Mouse (Mus musculus) embryonic facial prominence, embryonic 13.5 days (tissue): ENCODE data around the gene Mastl. TPM values are rescaled to one million over a fixed set of nuclear protein-coding genes. Genes with fewer than 3 reads are reported as not detected.
A peak's percentile ranks its signal among the peaks of the same experiment; 100 is the strongest.

Experiments used
- ATAC-seq: fragments of 200-750 bp; cut with Nextera tagmentation; 2 replicates; pipeline ENCODE4 v1.8.0; 2017; ENCODE audit warnings: low read depth; ENCODE audit not compliant: insufficient number of reproducible peaks, insufficient read depth, low FRiP score, low TSS enrichment
- H3K27ac ChIP-seq: fragments of 300-500 bp; sonication (generic); 2 replicates; pipeline ENCODE4 v1.5.1; 2015; ENCODE audit warnings: moderate library complexity, mild to moderate bottlenecking, inconsistent platforms
- H3K27me3 ChIP-seq: fragments of 300-500 bp; sonication (generic); 2 replicates; pipeline ENCODE4 v1.6.1; 2015; ENCODE audit warnings: mild to moderate bottlenecking, inconsistent platforms
- H3K36me3 ChIP-seq: fragments of 300-500 bp; sonication (generic); 2 replicates; pipeline ENCODE4 v1.6.1; 2015; ENCODE audit warnings: mild to moderate bottlenecking, inconsistent platforms
- H3K4me1 ChIP-seq: fragments of 300-500 bp; sonication (generic); 2 replicates; pipeline ENCODE4 v1.6.1; 2015; ENCODE audit warnings: inconsistent platforms
- H3K4me2 ChIP-seq: fragments of 300-500 bp; sonication (generic); 2 replicates; pipeline ENCODE4 v1.6.1; 2015; ENCODE audit warnings: moderate library complexity, mild to moderate bottlenecking, inconsistent platforms
- H3K4me3 ChIP-seq: fragments of 300-500 bp; sonication (generic); 2 replicates; pipeline ENCODE4 v1.5.1; 2015; ENCODE audit warnings: mild to moderate bottlenecking, inconsistent platforms
- H3K9ac ChIP-seq: fragments of 300-500 bp; sonication (generic); 2 replicates; pipeline ENCODE4 v1.6.1; 2015; ENCODE audit warnings: mild to moderate bottlenecking, inconsistent platforms
- H3K9me3 ChIP-seq: fragments of 300-500 bp; sonication (generic); 2 replicates; pipeline ENCODE4 v1.6.1; 2016; ENCODE audit warnings: inconsistent platforms
- WGBS: fragments of 180-500 bp; shearing (Covaris S2); methylation state at CpG from one replicate; pipeline ENCODE4 v1.1.7; 2015; ENCODE audit warnings: mixed read lengths; 5-methylcytosine and 5-hydroxymethylcytosine counted together
- polyA plus RNA-seq: library from polyadenylated mRNA; unstranded; fragments of >200 nt; fragmentation: Nextera tagmentation; extraction: Ambion mirVana; gene quantifications from 2 replicates; pipeline ENCODE4 v1.2.1, GENCODE M21; 2015

Mastl gene
- polyA plus RNA-seq: 9.7 and 9.8 TPM in 2 replicates

GRCm38 (mm10) chr2:23155777-23156607 is at the start of gene Mastl, which contains the start of gene Yme1l1:
Gene Mastl (minus strand): TSS chr2:23156024.
Gene Yme1l1 (plus strand): TSS chr2:23156369.
- Histone ChIP-seq H3K36me3 (peaks cover 2% of the 10 kb centered on the region), H3K4me3 (peak within 1 kb of the TSS; percentile 59), H3K4me1 (peaks cover 25% of the 10 kb centered on the region), H3K27ac (peak within 1 kb of the TSS; percentile 99), H3K27me3 (no peaks in the 10 kb centered on the region), H3K9me3 (no peaks in the 10 kb centered on the region), H3K9ac (peak within 1 kb of the TSS; percentile 76), H3K4me2 (peak within 1 kb of the TSS; percentile 85)
- WGBS: 0% methylated on average over 61 of the region's 61 CpGs
- ATAC-seq: peak; percentile 99

- Histone ChIP-seq H3K4me2 (no peak overlapping the region), H3K27ac (no peak overlapping the region), H3K27me3 (no peaks in the 10 kb centered on the region), H3K4me3 (no peak overlapping the region), H3K36me3 (peaks cover 17% of the 10 kb centered on the region), H3K9ac (no peak overlapping the region), H3K4me1 (no peaks in the 10 kb centered on the region), H3K9me3 (no peaks in the 10 kb centered on the region)
- ATAC-seq: no peak
- WGBS: 58% methylated on average over 15 of the region's 15 CpGs
Measured at GRCm38 (mm10) chr2:23202900-23203670, 47.3 kb upstream of the Mastl start.

- no peak for ATAC-seq
- H3K36me3 ChIP-seq: peaks cover 24% of the 10 kb centered on the region
- 95% methylated on average over 1 of the region's 1 CpGs for WGBS
- H3K27ac ChIP-seq: no peak overlapping the region
- H3K9me3 ChIP-seq: no peaks in the 10 kb centered on the region
- no peaks in the 10 kb centered on the region for H3K4me1 ChIP-seq
- no peak overlapping the region for H3K4me3 ChIP-seq
- H3K27me3 ChIP-seq: no peaks in the 10 kb centered on the region
- no peak overlapping the region for H3K4me2 ChIP-seq
- H3K9ac ChIP-seq: no peak overlapping the region
Measured at GRCm38 (mm10) chr2:23201034-23201433, 45.2 kb upstream of the Mastl start.

- Histone ChIP-seq H3K36me3 (peaks cover 63% of the 10 kb centered on the region), H3K9ac (no peak overlapping the region), H3K27ac (no peak overlapping the region), H3K4me2 (no peak overlapping the region), H3K27me3 (no peaks in the 10 kb centered on the region), H3K4me3 (no peak overlapping the region), H3K4me1 (no peaks in the 10 kb centered on the region), H3K9me3 (no peaks in the 10 kb centered on the region)
- ATAC-seq: no peak
- 89% methylated on average over 1 of the region's 1 CpGs for WGBS
Measured at GRCm38 (mm10) chr2:23194366-23194765, 38.5 kb upstream of the Mastl start.

- peaks cover 72% of the 10 kb centered on the region for H3K36me3 ChIP-seq
- no peak overlapping the region for H3K4me3 ChIP-seq
- no peaks in the 10 kb centered on the region for H3K9me3 ChIP-seq
- no peaks in the 10 kb centered on the region for H3K4me1 ChIP-seq
- no peak overlapping the region for H3K4me2 ChIP-seq
- H3K9ac ChIP-seq: no peak overlapping the region
- H3K27ac ChIP-seq: no peak overlapping the region
- 83% methylated on average over 3 of the region's 3 CpGs for WGBS
- no peaks in the 10 kb centered on the region for H3K27me3 ChIP-seq
- no peak for ATAC-seq
Measured at GRCm38 (mm10) chr2:23172305-23172704, 16.5 kb upstream of the Mastl start.

DNA sequence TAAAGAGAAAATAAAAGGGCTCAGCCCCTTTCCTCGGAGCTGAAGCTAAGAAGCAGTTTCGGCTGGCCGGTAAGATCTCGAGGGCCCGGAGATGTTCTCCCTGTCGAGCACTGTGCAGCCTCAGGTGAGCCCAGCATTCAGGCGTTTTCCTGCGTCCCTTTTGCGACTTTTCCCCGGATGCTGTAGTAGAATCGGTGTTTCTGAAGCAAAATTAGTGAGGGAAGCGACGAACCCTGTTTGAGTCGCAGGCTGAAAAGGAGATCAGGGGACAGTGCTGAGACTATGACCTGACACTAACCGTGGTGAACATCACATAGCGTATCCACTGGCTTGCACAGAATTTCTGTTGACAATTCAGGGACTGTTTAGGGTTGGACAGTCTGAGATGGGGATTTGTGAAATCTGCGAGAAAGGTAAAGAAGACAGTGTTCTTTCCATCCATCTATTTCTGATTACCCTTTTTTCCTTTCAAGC is 821 bp upstream of the Mastl start:
- ATAC-seq: no peak
- Histone ChIP-seq H3K27ac (peak overlapping the region; percentile 99), H3K27me3 (no peaks in the 10 kb centered on the region), H3K4me3 (peak overlapping the region; percentile 59), H3K36me3 (peaks cover 8% of the 10 kb centered on the region), H3K4me1 (peaks cover 25% of the 10 kb centered on the region), H3K9me3 (no peaks in the 10 kb centered on the region), H3K9ac (peak overlapping the region; percentile 76), H3K4me2 (peak overlapping the region; percentile 85)
- WGBS: 1% methylated on average over 17 of the region's 17 CpGs

DNA sequence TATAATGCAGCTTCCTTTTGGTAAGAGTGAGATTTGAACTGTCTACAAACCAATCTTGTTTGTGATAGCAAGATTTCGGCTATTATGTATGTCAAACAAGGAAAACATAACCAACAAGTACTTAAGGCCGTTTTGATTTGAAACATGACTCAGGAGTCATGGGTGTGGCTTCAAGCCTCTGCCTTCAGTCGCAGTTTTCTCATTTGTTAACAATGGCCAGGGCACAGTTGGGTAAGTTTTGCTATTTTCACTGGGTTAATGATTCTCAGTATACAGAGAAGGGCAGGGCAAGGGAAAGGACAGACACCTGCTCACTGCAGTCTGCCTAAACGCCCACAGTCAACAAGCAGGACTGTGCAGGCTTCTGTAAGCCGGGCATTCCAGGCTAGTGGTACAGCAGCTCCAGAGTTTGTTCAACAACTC is 614 bp downstream of the Mastl start:
- Histone ChIP-seq H3K4me1 (peaks cover 25% of the 10 kb centered on the region), H3K36me3 (no peaks in the 10 kb centered on the region; the same call in 1 of the 2 replicates), H3K4me2 (peak overlapping the region; percentile 85), H3K4me3 (peak overlapping the region; percentile 59), H3K9ac (peak overlapping the region; percentile 76), H3K27ac (peak overlapping the region; percentile 99), H3K27me3 (no peaks in the 10 kb centered on the region), H3K9me3 (no peaks in the 10 kb centered on the region)
- 6% methylated on average over 5 of the region's 5 CpGs for WGBS
- ATAC-seq: no peak

- peaks cover 30% of the 10 kb centered on the region for H3K36me3 ChIP-seq
Measured at GRCm38 (mm10) chr2:23119573-23119972, 36.3 kb downstream of the Mastl start.

DNA sequence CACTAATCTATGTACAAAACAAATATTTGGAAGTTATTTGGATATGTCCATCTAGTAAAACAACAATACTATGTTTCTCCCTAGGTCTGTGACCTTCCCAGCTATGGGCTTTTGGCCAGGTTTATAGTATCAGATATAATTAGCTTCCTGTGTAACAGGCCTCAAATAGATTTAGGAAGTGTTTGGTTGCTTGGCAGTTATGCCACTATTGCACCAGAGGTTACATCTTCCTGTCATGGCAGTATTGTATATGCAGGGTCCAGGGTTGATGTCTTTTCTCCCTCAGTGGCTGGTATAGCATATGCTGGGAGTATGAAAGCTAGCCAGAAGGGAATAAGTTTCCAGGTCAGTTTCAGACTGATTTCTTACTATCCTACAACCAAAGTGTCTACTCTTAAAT is 53.6 kb downstream of the Mastl start:
- Histone ChIP-seq H3K27me3 (no peaks in the 10 kb centered on the region), H3K9me3 (no peaks in the 10 kb centered on the region), H3K4me3 (no peak overlapping the region), H3K4me1 (no peaks in the 10 kb centered on the region), H3K4me2 (no peak overlapping the region), H3K9ac (no peak overlapping the region), H3K27ac (no peak overlapping the region), H3K36me3 (peaks cover 34% of the 10 kb centered on the region)
- ATAC-seq: no peak

More at GRCm38 (mm10) chr2:23119573-23119972, 36.3 kb downstream of the Mastl start:
- Histone ChIP-seq H3K9ac (no peak overlapping the region), H3K4me2 (no peak overlapping the region), H3K4me3 (no peak overlapping the region), H3K27ac (no peak overlapping the region), H3K9me3 (no peaks in the 10 kb centered on the region), H3K4me1 (no peaks in the 10 kb centered on the region), H3K27me3 (no peaks in the 10 kb centered on the region)
- no peak for ATAC-seq

- Histone ChIP-seq H3K36me3 (peaks cover 49% of the 10 kb centered on the region), H3K9me3 (no peaks in the 10 kb centered on the region), H3K4me3 (no peak overlapping the region), H3K27ac (no peak overlapping the region), H3K4me1 (no peaks in the 10 kb centered on the region), H3K27me3 (no peaks in the 10 kb centered on the region), H3K4me2 (no peak overlapping the region), H3K9ac (no peak overlapping the region)
- no peak for ATAC-seq
Measured at GRCm38 (mm10) chr2:23097028-23097427, 58.8 kb downstream of the Mastl start.

DNA sequence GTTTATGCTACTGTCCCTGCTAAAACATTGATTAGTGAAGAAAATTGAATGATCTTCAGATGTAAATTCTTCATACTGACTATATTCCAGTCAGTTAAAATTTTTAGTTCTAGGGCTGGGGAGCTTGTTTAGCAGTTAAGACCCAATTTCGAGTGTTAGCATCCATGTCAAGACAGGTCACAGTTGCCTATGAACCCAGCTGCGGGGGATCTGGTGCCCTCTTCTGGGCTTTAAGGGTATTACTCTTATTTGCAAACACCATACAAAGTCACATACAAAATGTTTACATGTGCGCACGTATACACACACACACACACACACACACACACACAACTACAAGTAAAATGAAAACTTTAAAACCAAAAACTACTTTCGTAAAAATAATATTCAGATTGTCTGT is 63.6 kb downstream of the Mastl start:
- peaks cover 69% of the 10 kb centered on the region for H3K36me3 ChIP-seq
- no peak overlapping the region for H3K9ac ChIP-seq
- H3K9me3 ChIP-seq: no peaks in the 10 kb centered on the region
- H3K4me1 ChIP-seq: no peaks in the 10 kb centered on the region
- H3K4me3 ChIP-seq: no peak overlapping the region
- no peak for ATAC-seq
- H3K27ac ChIP-seq: no peak overlapping the region
- 55% methylated on average over 5 of the region's 5 CpGs for WGBS
- H3K27me3 ChIP-seq: no peaks in the 10 kb centered on the region
- no peak overlapping the region for H3K4me2 ChIP-seq
